Mouse (Mus musculus) cerebellum, postnatal 25 days (tissue): ENCODE results near the gene Slc23a4.
A peak's percentile ranks its signal among the peaks of the same experiment; 100 is the strongest.

ENCODE experiments used
- DNase-seq, 2 experiments: peaks; one replicate each; pipeline ENCODE4 v3.0.0; 2021; ENCODE audit warnings: mixed read lengths in 2 of 2

The Slc23a4 gene

DNA sequence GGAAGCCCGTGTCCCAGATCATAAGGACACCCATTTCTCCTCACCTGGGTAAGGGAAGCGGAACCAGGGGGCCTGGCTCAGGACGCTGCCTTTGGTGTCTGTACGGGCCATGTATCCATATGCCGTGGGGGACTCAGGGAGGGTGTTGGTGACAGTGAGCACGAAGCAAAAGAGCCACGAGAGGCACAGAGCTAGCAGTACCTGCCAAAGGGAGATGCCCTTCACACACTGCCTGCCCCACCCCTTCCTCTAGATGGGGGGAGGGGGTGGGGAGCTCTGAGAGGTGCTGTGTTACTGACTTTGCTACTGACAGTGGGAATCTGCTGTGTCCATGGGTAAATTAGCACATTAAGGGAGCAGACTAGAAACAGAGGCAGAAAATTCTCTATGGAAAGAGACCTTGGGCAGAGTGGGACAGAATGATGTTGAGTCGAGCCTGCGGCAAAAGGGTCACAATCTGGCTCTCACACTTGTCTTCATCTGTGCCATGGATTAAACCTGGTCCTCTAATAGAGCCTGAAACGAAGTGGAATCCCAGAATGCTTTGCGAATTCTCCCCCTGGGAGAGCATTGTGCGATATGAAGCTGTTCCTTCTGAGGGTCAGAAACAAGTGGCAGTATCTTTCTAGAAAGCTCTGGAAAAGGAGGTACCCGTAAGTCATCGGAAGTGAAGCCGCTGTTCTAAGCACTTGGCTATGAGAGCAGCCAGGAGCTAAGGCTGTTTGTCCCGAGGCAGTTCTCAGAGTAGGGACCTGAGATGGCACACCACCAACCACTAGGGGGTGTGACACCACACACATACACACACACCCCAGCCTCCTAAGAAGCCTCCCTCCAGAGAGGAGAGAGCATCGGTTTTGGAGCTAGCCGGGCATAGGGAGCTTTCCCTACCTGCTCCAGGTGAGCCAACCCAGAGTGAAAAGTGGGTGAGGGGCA, 33.0 kb downstream of the Slc23a4 start:
- DNase-seq, result peak in 1 of 2 experiments; percentile 25

DNA sequence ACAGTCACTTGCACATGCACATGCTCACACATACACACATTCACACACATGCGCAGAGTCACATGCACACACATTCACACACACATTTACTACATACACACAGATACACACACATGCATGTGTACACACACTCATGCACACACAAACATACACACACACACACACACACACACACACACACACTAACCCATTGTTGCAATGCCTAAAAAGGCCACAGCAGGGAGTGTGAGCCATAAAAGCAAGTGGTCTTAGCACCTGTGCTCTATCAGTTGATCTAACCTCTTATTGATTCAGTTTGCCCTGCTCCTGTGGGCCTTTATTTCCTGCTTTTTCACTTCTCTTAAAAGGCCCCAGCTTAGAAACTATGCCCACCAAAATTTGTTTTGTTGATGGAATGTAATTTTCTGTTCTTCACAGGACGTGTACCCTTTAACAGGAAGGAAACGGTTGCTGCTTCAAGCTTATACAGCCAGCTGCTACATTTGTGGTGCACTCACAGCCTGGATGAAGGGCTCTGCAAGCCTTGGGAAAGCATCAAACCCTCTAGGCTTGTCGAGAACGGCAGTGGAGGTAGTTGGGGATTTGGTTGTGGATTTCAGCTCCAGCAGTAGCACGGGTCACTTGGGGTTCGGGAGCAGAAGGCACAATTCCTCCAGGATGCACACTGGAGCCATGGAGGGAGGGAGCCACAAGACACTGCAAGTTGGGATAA, 36.1 kb downstream of the Slc23a4 start:
- DNase-seq, result no peak

DNA sequence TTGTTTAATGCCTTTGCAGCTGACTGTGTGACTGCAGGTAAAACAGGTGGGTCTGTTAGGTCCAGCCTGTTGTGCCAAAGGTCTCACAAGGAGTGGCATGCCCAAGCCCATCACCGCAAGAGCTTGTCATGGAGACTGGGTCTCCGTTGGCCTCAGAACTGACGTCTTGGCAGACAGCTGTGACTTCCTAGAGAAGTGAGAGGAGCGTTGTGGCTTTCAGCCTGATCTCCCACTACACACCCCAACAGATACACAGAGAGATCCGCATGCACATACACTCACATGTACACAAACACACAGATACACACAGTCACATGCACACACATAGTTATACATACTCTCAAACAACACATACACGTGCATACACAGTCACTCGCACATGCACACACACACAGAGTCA, 36.7 kb downstream of the Slc23a4 start:
- no peak for DNase-seq

DNA sequence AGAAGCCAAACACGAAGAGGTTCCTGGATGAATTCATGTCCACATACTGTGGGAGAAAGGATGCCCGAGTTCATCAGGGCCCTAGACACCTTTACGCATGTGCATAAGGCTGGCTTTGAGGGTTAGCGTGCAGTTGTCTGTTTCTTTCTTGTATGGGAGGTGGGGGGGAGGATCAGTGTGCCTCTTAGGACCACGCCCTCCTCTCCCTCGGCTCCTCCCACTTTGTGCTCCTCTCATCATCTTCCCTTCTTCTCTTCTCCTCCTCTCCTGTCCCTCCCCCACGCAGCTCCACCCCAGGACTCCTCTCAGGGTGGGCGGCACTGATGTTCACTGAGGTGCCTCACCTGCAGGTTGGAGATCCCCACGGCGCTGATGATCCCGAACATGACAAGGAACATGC, 39.7 kb downstream of the Slc23a4 start:
- DNase-seq, result peak in 1 of 2 experiments; percentile 14

DNA sequence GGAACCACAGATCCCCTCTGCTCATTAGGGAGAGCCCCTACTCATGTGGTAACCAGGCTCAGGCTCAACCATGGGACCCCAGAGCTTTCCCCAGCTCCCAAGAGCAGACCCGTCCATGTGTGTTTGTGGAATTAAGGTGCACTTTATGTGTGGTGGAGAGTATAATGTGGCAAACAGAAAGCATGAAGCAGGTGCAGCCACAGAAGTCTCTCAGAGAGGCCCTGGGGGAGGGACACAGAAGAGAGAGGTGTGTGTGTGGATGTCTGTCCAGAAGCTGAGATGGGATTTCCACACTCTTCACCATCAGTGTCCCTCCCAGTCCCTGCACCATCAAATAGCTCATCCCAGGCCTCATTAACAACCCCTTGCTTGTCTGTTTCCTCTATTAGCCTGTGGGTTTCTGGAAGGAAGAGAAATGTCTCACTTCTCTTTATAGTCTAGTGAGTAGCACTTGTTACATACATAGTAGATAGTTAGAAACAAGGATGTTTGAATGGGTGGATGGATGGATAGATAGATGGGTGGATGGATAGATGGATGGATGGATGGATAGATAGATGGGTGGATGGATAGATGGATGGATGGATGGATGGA, 41.6 kb downstream of the Slc23a4 start:
- DNase-seq, result no peak

DNA sequence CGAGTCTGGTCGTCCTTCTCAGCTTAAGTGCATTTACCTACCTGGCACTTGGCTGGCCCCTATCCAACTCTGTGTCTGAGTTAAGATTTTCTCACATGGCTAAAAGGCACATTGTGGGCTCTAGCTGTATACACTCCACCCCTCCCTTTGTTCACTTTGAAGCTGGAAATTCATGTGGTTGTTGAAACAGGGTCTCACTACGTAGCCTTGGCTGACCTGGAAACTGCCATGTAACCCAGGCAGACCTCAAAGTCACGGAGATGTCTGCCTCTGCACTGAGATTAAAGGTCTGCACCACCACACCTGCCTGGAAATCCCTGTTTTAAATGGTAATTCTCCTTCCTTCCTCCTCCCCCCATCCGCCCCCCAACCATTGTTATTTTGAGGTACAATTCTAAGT, 44.7 kb downstream of the Slc23a4 start:
- DNase-seq, result no peak

DNA sequence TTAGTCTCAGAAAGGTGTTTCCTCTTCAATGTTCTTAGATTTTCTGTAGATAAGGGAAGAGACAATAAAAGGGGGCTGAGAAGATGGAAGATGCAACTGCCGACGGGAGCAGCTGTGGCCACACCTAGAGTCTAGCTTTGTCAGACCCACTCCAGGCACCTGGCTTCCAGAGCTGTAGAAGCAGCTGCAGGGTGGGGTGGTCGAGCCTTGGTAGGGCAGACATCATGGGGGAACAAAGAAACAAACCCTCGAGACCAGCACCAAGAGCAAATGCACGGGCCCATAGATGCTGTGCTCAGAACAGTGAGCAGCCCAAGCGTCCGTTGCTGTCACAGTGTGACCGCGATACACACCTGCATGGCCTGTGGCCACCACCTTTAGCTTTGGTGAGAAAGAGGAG, 45.8 kb downstream of the Slc23a4 start:
- no peak for DNase-seq

DNA sequence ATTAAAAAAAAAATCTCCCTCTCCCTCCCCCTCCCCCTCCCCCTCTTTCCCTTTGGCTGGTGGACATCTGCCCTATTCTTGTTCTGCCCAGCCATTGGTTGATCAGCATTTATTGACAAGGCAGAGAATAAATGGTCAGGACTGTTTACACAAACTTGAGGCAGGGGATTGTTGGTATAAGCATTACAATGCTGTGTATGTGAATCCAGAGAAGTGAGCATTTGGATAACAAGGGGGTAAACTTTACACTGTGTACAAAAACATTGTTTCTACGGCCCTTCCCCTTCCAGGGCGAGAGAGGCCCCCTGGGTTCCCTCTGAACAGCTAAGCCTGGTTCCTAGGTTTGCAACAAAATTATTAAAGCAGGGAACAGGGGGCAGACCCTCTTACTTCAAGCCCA, 46.7 kb downstream of the Slc23a4 start:
- DNase-seq, result no peak

DNA sequence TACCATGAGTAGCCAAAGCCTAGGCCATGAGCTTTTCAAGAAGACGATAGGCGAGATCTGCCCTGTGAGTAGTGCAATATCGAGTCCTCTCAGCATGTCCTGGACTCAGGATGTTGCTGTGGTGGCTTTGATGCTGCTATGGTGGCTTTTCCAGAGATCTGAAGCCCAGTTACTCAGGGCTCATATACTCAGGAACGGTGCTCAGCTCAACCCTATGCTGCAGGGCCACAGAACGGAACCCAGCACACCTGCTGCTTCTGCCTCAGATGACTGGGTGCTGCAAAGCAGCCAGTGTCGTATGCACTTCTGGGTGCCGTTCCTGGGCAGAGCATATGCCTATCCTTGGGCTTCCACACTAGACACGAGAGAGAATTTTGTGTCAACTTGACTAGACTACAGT, 48.8 kb downstream of the Slc23a4 start:
- DNase-seq, result no peak

DNA sequence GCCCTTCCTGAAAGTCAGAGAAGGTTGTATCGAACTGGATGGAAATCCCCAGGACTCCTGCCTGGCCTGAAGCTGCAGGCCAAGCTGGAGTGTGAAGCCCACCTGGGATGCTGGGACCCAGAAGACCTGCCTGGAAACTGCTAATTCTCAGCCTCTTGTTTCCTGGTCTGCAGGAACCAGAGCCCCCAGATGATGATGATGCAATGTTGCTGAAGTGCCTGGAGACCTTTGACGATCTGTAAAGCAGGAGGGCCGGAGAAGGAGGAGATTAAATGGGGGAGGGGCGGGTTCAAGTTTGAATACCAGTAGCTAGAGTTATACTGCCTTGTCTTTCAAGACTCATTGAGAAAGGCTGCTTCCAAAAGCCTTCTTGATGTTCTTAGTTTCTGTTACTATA, 49.3 kb downstream of the Slc23a4 start:
- DNase-seq, result no peak

DNA sequence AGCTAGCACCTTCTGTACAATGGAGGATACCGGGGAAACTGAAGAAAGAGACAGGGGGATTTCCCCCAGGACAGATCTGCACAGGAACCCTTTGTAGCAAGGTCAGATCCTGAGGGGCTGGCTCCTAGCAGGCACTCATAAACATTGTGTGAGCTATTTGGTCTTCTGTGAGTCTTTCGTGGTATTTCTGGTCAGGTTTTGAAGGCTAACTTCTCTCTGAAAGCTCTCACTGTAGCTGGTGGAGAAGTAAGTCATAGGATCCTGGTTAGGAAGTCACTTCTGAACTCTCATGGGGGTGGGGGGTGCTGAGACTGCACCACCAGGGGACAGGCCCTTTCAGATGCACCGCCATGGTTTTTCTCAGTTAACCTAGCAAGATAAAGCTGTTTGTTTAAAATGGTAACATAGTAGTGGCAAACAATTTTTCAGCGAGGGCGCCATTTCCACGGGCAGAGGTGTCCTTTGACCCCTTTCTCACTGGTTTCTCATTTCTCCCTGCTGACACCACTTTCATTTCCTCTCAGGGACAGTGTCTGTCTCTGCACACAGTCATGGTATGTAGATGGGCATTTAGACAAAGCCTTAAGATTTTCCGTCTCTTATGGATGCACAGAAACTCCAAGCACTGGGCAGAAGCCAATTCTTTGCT, 49.8 kb downstream of the Slc23a4 start:
- no peak for DNase-seq

DNA sequence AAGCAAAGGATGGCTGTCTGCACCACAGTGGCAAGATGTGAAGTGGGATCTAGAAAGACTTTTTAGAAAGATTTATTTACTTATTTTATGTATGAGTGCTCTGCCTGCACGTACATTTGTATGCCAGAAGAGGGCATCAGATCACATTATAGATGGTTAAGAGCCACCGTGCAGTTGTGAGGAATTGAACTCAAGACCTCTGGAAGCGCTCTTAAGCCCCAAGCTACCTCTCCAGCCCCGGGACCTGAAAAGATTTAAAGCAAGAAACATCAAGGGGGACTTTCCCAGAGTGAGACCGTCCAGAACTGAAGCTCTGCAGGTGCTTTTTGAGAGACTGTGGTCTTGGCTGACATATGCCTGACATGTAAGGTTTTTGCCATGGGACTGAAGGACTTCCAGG, 51.5 kb downstream of the Slc23a4 start:
- DNase-seq, result no peak

DNA sequence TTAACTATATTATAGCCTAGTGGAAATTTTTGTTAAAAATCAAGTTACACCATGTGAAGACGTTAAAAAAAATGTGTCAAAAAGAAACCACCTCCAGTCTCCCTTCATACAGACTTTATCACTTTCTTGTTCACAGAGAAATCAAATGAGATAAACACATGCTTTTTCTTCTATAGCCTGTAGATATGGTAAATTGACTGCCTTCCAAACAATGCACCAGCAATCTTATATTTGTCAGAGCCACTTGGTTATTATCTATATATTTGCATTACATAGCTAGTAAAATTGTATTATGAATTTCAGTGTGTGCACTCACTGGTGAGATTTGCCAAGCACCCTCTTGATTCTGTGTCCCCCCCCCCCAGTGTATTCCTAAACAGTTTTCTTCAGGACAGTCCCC, 55.6 kb downstream of the Slc23a4 start:
- no peak for DNase-seq

DNA sequence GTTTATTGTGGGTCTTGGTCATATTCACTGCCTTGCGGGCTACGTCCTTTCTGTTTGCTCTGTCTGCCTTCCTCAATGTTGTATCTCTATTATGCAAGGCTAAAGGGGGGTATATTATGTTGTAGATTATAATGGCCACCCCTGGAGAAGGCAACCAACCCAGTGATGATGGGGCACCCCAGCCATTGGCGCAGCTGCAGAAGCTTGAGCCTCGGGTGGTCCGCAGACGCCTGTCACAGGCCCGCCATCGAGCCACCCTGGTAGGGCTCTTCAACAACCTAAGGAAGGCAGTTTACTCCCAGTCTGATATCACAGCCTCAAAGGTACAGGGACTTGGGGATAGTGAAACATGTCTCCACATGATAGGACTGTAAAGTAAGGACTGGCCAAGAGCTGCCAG, 60.6 kb downstream of the Slc23a4 start:
- DNase-seq, result no peak

DNA sequence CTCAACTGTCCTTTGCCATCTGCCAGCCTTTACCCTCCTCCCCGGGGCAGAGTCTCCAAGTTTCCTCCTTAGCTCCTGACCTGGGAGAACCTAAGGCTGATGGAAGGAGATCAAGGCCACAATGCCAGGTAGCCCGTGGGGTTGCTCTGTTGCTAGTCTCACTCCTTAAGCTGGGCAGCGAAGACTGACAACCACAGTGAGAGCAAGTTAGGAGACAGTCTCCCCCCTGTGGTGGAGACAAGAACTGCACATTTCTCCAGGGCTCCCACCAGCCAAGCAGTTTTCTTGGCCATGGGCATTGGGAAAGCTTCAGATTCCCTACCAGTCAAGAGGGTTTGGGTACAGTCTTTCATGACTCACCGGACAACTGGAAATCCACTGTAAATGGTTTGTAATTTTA, 61.0 kb downstream of the Slc23a4 start:
- peak; percentile 75 to 84 for DNase-seq

DNA sequence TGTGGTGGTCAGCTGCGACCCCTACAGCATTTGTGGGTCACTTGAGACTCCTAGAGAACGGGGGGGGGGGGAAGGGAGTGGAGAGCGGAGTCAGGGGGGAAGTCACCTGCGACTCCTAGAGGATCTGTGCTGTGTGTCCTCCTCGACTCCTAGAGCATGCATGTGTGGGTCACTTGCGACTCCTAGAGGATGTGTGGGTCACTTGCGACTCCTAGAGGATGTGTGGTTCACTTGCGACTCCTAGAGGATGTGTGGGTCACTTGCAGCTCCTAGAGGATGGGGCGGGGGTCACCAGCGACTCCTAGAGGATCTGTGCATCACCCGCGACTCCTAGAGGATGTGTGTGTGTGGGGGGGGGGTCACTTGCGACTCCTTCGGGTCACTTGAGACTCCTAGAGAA, 66.3 kb downstream of the Slc23a4 start:
- DNase-seq, result peak in 1 of 2 experiments; percentile 38

DNA sequence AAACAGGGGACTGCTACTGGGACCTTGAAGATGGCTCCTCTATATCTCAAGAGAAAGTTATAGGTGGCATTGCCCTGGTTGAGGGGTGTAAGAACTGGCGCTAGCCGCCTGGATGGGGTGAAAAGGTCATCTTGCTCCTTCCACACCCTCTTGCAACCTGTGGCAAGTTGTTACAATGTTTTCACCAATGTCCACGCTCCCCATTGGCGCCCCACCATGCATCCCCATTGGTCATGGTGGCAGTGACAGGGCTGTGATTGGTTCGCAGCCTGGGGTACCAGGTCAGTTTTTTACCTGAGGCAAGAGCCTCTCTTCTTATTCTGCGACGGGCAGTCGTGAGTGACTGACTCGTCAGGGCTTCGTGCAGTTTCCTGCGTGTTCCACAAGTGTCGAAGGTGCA, 67.6 kb downstream of the Slc23a4 start:
- no peak for DNase-seq

DNA sequence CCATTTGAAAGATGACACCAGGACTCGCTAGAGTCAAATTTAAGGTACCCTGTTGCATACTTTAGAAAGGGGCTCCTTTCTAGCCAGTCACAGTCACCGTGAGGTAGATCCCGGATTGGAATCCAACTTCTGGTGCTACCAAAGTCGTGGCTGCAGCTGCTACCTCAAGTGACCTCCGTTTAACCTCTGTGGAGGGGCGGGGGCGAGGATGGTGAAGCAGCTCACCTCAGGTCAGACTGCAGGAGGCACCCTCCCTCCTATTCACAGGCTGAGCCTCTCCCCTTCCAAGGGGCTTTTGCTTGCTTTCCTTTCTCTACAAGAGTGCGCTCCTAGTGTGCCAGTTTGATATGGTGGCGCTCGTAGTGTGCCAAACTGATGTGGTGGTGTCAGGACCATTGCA, 68.2 kb downstream of the Slc23a4 start, which contains the start of gene Stra8:
Stra8 (plus strand) TSS at position 208 of the 400 bp plus-strand sequence.
- DNase-seq, result no peak

DNA sequence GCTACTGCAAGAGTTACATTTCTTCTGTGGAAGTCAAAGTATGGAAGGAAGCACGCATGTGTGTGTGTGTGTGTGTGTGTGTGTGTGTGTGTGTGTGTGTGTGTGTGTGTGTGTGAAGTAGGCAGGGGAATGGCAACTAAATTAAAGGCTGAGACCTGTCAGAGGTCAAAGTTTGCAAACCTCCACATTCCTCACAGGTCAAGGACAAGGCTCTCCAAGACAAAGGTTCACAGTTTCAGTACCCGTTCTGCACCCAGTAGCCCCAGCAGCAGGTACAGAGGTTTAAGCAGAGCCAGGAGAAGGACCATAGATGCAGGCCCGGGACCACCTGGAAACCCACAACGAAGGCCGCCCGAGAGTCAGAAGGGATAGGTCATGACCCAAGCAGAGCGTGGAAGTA, 69.1 kb downstream of the Slc23a4 start:
- DNase-seq, result no peak

DNA sequence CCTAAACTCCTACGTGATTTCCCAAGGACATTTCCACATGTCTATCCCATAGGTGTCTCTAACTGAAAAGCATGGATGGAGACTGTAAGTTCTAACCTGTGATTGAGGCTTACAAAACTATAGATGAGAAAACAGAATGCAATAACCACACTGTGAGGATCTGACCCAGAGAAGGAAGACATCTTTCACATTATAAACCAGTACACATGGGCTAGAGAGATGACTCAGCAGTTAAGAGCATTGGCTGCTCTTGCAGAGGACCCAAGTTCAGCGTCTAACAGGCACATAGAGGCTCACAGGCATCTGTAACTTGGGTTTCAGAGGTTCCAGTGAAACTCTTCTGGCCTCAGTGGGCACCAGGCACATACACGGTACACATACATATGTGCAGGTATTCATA, 73.7 kb downstream of the Slc23a4 start:
- DNase-seq, result no peak

DNA sequence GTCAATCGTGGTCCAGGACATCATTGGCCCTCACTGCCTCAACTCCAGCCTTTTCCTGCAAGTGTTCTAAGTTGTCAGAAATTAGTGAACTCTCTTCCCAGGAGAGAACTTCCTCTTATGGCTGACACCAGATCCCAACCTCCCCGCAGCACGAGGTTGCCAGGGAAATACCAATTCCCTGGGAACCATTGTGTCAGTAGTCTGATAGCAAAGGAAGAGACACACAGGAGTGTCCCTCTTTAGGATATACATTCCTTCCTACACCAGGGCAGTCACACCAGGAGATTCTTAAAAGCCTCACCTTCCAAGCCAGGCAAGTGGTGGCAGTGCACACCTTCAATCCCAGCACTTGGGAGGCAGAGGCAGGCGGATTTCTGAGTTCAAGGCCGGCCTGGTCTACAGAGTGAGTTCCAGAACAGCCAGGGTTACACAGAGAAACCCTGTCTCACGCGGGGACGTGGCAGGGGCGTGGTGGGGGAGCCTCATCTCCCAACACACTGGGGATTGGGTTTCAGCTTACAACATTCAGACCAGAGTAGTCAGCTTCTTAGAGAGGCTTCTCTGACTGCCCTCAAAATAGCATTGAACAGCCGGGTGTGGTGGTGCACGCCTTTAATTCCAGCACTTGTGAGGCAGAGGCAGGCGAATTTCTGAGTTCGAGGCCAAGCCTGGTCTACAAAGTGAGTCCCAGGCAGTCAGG, 74.7 kb downstream of the Slc23a4 start:
- no peak for DNase-seq
